Mouse (Mus musculus) 416B (cell line): ENCODE measurements around the gene Grik3.

Experiments used
- DNase-seq: peaks from one replicate; pipeline ENCODE4 v3.0.0; 2011; ENCODE audit warnings: low read depth

Gene Grik3

DNA sequence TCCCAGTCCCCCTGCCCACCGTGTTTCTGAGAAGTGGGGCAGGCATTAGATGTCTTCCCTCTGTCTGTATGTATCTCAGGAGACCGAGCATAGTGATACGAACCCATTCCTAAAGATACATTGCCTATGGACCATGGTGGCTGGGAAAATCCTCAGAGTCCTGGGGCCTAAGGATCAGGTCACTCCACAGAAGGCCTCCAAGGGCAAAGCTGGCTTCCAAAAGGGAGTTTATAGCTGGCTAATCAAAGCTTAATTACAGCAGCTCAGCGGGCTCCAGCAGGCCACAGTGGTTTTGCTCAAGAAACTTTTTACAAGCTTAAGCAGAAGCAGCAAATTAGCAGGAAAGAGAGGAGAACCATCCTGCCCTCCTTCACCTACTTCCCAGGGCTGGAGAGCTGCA lies 237.1 kb downstream of the Grik3 start:
- no peak for DNase-seq

DNA sequence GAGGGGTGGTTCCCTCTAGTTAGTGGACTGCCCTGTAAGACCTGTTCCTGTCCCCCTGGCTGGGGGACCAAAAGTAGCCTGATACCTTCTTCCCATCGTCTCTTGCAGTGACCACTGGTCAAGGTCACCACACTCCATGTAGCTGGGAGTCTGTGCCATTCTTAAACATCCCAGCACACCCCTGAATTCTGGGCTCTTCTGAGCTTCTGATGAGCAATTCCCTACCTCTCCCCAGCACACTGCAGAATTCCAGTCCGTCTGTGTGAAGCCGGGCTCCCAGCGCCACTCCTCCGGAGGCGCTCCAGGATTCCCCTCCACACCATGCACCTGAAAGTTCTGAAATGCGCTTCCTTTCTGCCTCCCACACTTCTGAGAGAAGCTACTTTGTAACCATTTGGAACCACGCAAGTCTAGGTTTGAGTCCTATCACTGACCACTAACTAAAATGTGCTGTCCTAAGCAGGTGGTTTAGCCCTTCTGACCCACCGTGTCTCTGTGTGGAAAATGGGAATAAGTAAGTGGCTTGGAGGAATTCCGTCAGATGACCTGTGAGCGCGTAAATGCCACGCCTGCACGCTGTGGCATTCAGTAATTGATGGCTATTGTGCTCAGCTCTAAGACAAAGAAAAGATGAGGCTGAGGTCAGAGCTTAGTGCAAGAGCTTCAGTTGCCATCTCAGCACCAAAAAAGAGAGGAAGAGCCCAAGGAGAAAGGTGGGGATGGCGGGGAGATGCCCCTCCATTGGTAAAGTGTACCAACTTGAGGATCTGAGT lies 237.8 kb downstream of the Grik3 start:
- no peak for DNase-seq

DNA sequence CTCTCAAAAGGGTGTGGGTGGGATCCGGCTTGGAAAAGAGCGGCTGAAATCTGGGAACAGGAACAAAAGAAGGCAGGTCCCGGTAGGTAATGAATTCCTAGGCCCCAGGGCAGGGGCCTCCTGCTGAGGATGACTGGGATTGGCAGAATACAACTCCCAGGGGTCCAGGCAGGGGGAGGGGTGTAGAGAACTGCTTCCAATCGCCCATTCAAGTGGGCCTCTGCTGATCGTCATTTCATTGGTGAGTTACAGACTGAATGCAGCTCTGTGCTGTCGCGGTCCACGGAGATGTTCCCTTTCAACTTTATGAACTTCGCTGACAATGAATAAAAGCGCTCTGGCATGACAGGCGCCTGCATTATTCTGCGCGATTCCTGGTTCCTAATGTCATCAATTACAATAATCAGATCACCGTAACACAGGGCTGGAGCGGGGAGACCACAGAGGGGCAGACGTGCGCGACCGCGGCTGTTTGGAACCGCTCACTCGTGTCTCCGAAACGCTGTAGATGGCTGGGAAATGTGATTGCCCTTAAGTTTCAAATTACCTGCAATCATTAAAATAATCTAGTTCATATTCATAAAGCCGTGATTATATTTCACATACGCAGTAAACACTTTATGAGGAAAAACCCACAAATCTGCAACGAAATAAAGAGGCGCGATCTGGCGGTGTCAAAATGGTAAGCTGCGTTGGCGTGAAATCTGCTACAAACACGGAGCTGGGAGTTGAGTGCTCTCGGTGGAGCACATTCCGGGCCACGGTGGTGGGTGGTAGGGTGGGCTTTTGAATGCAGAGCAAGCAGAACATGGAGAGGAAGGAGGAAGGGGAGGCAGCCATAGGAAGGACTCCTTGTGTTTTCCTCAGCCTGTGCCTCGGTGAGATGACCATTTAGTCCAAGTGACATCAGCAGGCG lies 239.1 kb downstream of the Grik3 start:
- DNase-seq, result no peak

DNA sequence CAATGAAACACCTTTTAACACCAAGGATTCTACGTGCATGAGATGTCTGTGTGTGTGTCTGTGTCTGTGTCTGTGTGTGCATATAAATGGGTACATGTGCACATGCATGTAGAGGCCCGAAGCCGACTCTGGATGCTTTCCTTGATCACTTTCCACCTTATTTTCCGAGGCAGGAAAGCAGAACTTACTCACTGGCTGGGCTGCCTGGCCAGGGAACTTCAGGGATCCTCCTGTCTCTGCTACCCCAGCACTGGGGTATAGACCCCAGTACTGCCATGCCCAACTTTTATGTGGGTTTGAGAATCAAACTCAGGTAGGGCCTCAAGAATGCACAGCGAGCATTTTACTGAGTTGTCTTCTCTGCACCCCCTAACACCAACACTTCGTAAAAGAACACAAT lies 240.3 kb downstream of the Grik3 start:
- DNase-seq, result no peak

DNA sequence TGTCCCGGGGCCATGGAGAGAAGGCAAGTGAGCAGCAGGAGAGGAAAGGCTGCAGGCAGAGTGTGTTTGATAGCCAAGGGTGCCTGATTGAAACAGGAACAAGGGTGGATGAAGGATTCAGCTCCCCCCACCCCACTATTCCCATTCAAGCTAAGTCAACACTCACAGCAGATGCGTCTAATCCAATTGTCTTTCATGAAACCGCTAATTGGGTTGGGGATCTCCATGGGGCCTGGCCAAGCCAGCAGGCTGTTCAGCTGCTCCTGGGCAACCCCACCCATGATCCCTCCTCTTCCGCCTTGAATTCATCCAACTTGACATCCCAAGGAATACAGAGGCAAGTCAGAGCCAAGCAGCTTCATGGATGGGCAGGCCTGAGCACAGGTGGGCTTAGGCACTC lies 246.3 kb downstream of the Grik3 start:
- DNase-seq, result no peak

DNA sequence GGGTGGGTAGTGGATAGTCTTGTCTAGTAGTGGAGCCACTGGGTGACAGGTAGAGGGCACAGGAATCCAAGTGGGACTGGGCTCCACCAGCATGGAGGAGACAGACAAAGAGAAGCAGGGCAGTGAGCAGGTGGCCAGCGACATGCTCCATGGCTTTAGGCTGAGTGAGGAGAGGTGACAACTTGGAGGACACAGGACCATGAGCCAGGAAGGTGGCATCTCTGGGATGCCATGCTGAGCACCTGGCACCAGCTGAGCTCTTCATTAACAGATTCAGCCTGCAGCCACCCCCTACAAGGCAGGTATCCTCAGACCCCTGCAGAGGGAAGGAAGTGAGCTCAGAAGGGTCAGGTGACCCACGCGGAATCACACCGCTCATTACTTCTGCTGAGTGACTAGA lies 248.3 kb downstream of the Grik3 start:
- no peak for DNase-seq

DNA sequence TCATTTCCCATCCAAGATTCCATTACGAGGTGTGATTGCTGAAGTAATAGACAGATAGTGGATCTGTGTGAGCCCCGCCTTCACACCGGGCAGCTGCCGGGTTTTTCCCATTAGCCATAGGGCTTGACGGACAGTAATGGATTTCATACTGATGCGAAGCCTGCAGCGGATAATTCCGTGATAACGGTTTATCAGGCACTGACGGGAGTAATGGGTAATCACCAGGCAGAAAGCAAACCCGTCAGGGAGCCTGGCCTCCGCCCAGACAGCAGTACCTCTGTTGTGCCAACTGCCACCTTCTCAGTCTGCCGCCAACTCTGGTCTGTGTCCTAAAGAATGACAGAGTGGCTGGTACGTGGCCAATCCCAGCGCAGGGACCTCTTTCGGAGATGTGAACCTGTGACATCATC lies 251.7 kb downstream of the Grik3 start:
- no peak for DNase-seq

DNA sequence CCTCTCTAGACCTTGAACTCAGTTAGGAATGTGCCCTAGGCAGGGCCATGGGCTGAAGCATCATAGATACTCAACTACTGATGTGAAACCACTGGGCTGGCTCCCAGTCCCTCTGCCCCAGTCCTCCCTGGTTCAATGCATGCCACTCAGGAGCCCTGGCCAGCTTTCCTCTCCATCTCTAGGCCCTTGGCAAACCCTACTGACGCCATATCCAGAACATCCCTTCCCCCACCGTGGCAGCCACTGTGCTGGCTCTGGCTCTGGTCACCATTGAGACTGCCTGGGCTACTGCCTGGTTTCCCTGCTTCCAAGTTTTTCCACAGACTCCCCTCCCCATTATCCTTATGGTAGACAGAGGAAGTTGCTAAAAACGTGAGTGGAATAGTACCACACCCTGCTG lies 255.4 kb downstream of the Grik3 start:
- no peak for DNase-seq

DNA sequence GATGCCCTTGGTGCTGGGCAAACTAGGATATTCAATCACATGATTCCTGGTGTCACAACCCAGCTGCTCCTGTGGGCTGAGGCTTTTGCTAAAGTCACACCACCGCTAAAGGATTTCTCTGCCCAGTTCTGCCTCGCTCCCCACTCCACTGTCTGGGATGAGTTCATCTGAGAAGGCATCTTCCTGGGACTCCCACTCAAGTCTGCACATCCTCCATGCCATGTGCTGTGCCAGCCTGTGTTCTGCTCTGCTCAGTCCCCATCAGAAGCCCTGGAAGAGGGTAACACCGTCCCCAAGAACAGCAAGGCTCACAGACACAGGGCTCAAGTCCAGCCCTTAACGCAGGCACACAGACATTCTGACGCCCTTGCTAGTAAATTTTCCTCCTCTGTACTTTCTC lies 265.9 kb downstream of the Grik3 start:
- DNase-seq, result no peak

DNA sequence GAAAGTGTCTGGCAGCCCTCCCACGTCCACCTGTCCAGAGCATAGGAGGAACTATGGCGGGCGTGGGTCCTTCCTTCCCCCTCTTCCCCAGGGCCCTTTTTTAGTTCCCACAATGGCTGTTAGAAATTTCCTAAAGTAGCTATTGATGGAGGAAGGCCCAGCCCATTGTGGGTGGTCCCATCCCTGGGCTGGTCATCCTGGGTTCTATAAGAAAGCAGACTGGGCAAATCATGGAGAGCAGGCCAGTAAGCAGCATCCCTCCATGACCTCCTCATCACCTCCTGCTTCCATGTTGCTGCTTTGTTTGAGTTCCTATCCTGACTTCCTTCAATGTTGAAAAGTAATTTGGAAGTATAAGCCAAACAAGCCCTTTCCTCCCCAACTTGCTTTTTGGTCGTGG lies 269.8 kb downstream of the Grik3 start:
- DNase-seq, result no peak

DNA sequence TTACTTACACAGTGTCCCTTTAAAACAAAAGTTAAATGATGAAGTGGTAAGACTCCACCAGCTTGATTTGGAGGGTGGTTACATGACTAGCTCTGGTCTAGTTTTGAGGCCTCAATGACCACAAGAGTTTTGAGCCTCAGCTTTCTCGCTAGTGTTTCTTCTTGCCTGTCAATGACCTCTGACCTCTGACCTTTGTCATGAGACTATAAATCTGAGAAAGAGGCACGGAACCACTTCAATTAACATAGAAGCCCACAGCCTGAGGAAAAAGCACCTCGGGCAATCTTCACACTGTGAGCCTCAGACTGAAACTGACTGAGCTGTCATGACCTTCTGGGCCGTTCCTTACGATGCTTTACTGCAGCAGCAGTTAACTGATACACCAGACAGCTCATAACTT lies 272.6 kb downstream of the Grik3 start:
- no peak for DNase-seq
